Mouse (Mus musculus) erythroblast, embryonic 14.5 days (primary cell): Measurements from ENCODE around the gene Gm37240. TPM values are rescaled to one million over a fixed set of nuclear protein-coding genes. Genes with fewer than 3 reads are reported as not detected.

Source experiments
- H3K27me3 ChIP-seq: 2 replicates; pipeline ENCODE4 v1.6.1; 2012; ENCODE audit warnings: inconsistent platforms; ENCODE audit not compliant: control insufficient read depth
- H3K36me3 ChIP-seq: 2 replicates; pipeline ENCODE4 v1.6.1; 2012; ENCODE audit warnings: mild to moderate bottlenecking, inconsistent platforms; ENCODE audit not compliant: control insufficient read depth
- H3K4me1 ChIP-seq: 2 replicates; pipeline ENCODE4 v1.6.1; 2012; ENCODE audit warnings: inconsistent platforms; ENCODE audit not compliant: control insufficient read depth
- H3K4me3 ChIP-seq: replicated peaks from 2 replicates; pipeline ENCODE3; 2012; ENCODE audit warnings: moderate library complexity, mild to moderate bottlenecking, inconsistent platforms
- H3K9me3 ChIP-seq: 2 replicates; pipeline ENCODE4 v1.6.1; 2012; ENCODE audit warnings: low read length, inconsistent platforms, mixed read lengths; ENCODE audit not compliant: control insufficient read depth
- GATA1 ChIP-seq: IDR thresholded peaks from 2 replicates; pipeline ENCODE4 v1.6.1; 2012; ENCODE audit warnings: low read length, inconsistent platforms, mixed read lengths
- TAL1 ChIP-seq: IDR thresholded peaks from 3 replicates; pipeline ENCODE4 v1.6.1; 2012; ENCODE audit warnings: low read length, inconsistent platforms, mixed read lengths
- polyA plus RNA-seq: library from polyadenylated mRNA; stranded (reverse); fragments of >175 nt; gene quantifications from 2 replicates; pipeline ENCODE4 v1.2.3, GENCODE M21; 2012

The Gm37240 gene
- polyA plus RNA-seq, 1 experiment: not detected

- Histone ChIP-seq H3K9me3 (no peaks in the 10 kb centered on the region), H3K36me3 (peaks cover under 1% of the 10 kb centered on the region), H3K4me1 (peaks cover 10% of the 10 kb centered on the region), H3K27me3 (no peaks in the 10 kb centered on the region), H3K4me3 (no peak overlapping the region)
- TF ChIP-seq TAL1 (no peak), GATA1 (no peak)
These were observed 1058.0 kb downstream of the Gm37240 start for GRCm38 (mm10) chr3:84829366-84829765.

GRCm38 (mm10) chr3:84827617-84828016 is 1059.7 kb downstream of the Gm37240 start:
- Histone ChIP-seq H3K4me1 (peaks cover 8% of the 10 kb centered on the region), H3K27me3 (no peaks in the 10 kb centered on the region), H3K9me3 (no peaks in the 10 kb centered on the region), H3K4me3 (no peak overlapping the region), H3K36me3 (peaks cover 12% of the 10 kb centered on the region)
- TF ChIP-seq TAL1 (no peak), GATA1 (no peak)

- TF ChIP-seq TAL1: no peak
- no peak for TF ChIP-seq GATA1
- Histone ChIP-seq H3K27me3 (no peaks in the 10 kb centered on the region), H3K4me1 (peaks cover 8% of the 10 kb centered on the region), H3K9me3 (no peaks in the 10 kb centered on the region), H3K36me3 (peaks cover 12% of the 10 kb centered on the region), H3K4me3 (no peak overlapping the region)
These were observed 1060.4 kb downstream of the Gm37240 start for GRCm38 (mm10) chr3:84826938-84827337.

DNA sequence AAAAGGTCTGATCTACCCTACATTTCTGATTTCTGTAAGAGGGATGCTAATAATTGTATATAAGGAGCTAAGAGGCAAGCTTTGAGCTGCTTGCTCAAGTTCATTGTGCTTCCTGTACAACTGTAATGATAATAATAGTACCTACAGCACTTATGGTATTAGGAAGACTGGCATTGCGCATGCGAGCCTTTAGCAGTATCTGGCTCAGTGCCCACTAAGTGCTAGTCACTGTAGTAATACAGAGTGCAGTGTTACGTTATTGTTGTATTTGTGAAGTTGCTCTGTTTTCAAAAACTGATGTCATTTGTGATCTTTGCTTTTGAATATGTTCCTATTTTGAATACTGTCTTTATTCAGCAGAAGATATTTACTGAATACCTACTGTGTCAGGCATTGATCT is 1060.9 kb downstream of the Gm37240 start:
- Histone ChIP-seq H3K36me3 (peaks cover 12% of the 10 kb centered on the region), H3K4me1 (peaks cover 8% of the 10 kb centered on the region), H3K9me3 (no peaks in the 10 kb centered on the region), H3K4me3 (no peak overlapping the region), H3K27me3 (no peaks in the 10 kb centered on the region)
- TF ChIP-seq GATA1 (no peak), TAL1 (no peak)

DNA sequence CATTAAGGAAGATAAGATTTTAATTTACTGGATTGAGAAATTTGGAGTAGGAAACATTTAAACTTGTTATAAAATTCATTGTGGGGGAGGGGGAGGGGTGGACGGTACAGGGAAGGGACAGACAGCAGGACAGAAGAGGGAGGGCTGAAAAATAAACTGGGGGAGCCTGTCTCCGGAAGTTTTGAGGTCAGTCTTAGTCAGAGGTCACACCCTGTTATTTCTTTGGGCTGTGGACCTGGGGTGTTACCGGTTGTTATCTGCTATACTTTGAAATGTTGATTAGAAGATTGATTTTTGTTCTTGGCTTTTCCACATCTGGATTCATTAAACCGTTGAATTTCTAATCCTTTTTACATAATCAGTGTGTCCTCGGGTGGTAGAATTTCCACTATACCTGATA is 1061.3 kb downstream of the Gm37240 start:
- no peak for TF ChIP-seq TAL1
- no peak for TF ChIP-seq GATA1
- no peaks in the 10 kb centered on the region for H3K9me3 ChIP-seq
- no peaks in the 10 kb centered on the region for H3K27me3 ChIP-seq
- peaks cover 12% of the 10 kb centered on the region for H3K36me3 ChIP-seq
- H3K4me3 ChIP-seq: no peak overlapping the region
- peaks cover 8% of the 10 kb centered on the region for H3K4me1 ChIP-seq

- Histone ChIP-seq H3K4me3 (no peak overlapping the region), H3K36me3 (peaks cover 35% of the 10 kb centered on the region), H3K4me1 (peaks cover 23% of the 10 kb centered on the region), H3K27me3 (no peaks in the 10 kb centered on the region), H3K9me3 (no peaks in the 10 kb centered on the region)
- TF ChIP-seq TAL1: no peak
- no peak for TF ChIP-seq GATA1
These were observed 1066.6 kb downstream of the Gm37240 start for GRCm38 (mm10) chr3:84820654-84821201.

- Histone ChIP-seq H3K36me3 (peaks cover 27% of the 10 kb centered on the region), H3K27me3 (no peaks in the 10 kb centered on the region), H3K9me3 (no peaks in the 10 kb centered on the region), H3K4me3 (peak overlapping the region; percentile 19), H3K4me1 (peaks cover 43% of the 10 kb centered on the region)
- TF ChIP-seq TAL1 (peak; percentile 39; the same call in 1 of the 3 replicates), GATA1 (no peak)
These were observed 1070.4 kb downstream of the Gm37240 start for GRCm38 (mm10) chr3:84816951-84817350.

GRCm38 (mm10) chr3:84815461-84815860 is 1071.9 kb downstream of the Gm37240 start:
- H3K4me3 ChIP-seq: peak overlapping the region; percentile 88
- no peaks in the 10 kb centered on the region for H3K9me3 ChIP-seq
- TF ChIP-seq TAL1 (no peak), GATA1 (no peak)

GRCm38 (mm10) chr3:84814762-84815381 is 1072.4 kb downstream of the Gm37240 start, which contains the start of gene Fbxw7:
Gene Fbxw7 (plus strand): TSS chr3:84815268.
- Histone ChIP-seq H3K4me1 (peaks cover 47% of the 10 kb centered on the region), H3K9me3 (no peaks in the 10 kb centered on the region), H3K36me3 (peaks cover 25% of the 10 kb centered on the region), H3K27me3 (no peaks in the 10 kb centered on the region), H3K4me3 (peak within 1 kb of the TSS; percentile 88)
- TF ChIP-seq TAL1: no peak

More at GRCm38 (mm10) chr3:84815461-84815860, 1071.9 kb downstream of the Gm37240 start:
- H3K36me3 ChIP-seq: peaks cover 25% of the 10 kb centered on the region
- H3K4me1 ChIP-seq: peaks cover 46% of the 10 kb centered on the region
- no peaks in the 10 kb centered on the region for H3K27me3 ChIP-seq
